Mouse (Mus musculus): ENCODE results near the gene Klhl20. TPM values are rescaled to one million over a fixed set of nuclear protein-coding genes. Genes with fewer than 3 reads are reported as not detected.
A peak's percentile ranks its signal among the peaks of the same experiment; 100 is the strongest.

Klhl20 gene
- polyA plus RNA-seq, 1 experiment from 2014 or later, result 14.4 TPM

DNA sequence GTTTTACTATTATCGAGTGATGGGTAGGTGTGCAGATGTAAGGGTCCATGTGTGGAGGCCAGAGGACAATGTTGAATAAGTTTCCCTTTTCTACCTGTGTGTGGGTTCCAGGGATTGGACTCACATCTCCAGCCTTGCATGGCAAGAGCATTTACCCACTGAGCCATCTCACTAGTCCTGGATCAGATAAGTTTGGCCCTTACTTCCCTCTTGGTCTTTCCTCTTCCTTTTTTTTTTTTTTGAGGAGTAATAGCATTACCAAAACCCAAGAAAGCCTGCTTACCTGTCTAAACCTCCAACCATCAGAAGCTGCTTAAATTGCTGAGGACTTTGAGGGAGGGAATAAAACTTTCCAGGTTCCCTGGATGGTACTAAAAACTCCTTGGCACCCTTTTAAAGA lies 74.1 kb downstream of the Klhl20 start:
- WGBS (ENCODE audit: insufficient replicate concordance), result 90% methylated on average over 1 of the region's 1 CpGs

DNA sequence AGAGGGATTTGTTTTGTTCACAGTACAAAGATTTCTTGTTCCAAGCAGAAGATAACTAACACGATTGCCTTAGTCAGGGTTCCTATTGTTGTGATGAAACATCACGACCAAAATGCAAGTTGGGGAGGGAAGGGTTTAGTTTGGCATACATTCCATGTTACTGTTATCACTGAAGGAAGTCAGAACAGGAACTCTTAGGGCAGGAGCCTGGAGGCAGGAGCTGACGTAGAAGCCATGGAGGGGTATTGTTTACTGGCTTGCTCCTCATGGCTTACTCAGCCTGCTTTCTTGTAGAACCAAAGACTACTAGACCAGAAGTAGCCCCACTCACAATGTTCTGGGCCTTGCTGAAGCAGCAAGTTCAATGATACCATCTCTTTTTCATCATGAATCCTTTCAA lies 84.3 kb downstream of the Klhl20 start:
- Histone ChIP-seq H3K27ac (ENCODE audit: low read depth, low read length) (peak overlapping the region; percentile 29; the same call in 1 of the 2 replicates), H3K4me2 (no peak overlapping the region), H3K27me3 (ENCODE audit: control insufficient read depth, insufficient read depth, low read length) (no peaks in the 10 kb centered on the region), H3K4me3 (ENCODE audit: low read depth, low read length) (no peak overlapping the region), H3K9me3 (replicated peaks; ENCODE audit: control insufficient read depth, low read length) (no peaks in the 10 kb centered on the region), H3K9ac (ENCODE audit: low read depth, low read length) (no peak overlapping the region), H3K4me1 (ENCODE audit: control insufficient read depth, insufficient read depth, low read length) (no peaks in the 10 kb centered on the region), H3K36me3 (ENCODE audit: control insufficient read depth, insufficient read depth, low read length) (0 out of 2 replicates have a peak, but pooled peaks cover 2% of the 10 kb centered on the region)
- WGBS (ENCODE audit: insufficient replicate concordance), result 68% methylated on average over 3 of the region's 3 CpGs
- no peak for ATAC-seq (replicated peaks; ENCODE audit: insufficient number of reproducible peaks, low FRiP score, low TSS enrichment)

More for the DNA sequence above, 74.1 kb downstream of the Klhl20 start:
- H3K27me3 ChIP-seq (ENCODE audit: control insufficient read depth, insufficient read depth, low read length), result no peaks in the 10 kb centered on the region
- no peak overlapping the region for H3K27ac ChIP-seq (ENCODE audit: low read depth, low read length)
- H3K4me2 ChIP-seq, result no peak overlapping the region
- H3K9me3 ChIP-seq (replicated peaks; ENCODE audit: control insufficient read depth, low read length), result no peaks in the 10 kb centered on the region
- H3K4me1 ChIP-seq (ENCODE audit: control insufficient read depth, insufficient read depth, low read length), result no peaks in the 10 kb centered on the region
- H3K9ac ChIP-seq (ENCODE audit: low read depth, low read length), result no peak overlapping the region
- H3K36me3 ChIP-seq (ENCODE audit: control insufficient read depth, insufficient read depth, low read length), result no peaks in the 10 kb centered on the region
- no peak for ATAC-seq (replicated peaks; ENCODE audit: insufficient number of reproducible peaks, low FRiP score, low TSS enrichment)
- H3K4me3 ChIP-seq (ENCODE audit: low read depth, low read length), result no peak overlapping the region

GRCm38 (mm10) chr1:161041261-161042020 lies 89.9 kb downstream of the Klhl20 start:
- H3K27ac ChIP-seq (ENCODE audit: low read depth, low read length), result no peak overlapping the region
- H3K4me1 ChIP-seq (ENCODE audit: control insufficient read depth, insufficient read depth, low read length), result peaks cover 10% of the 10 kb centered on the region; the same call in 1 of the 2 replicates
- 94% methylated on average over 7 of the region's 7 CpGs for WGBS (ENCODE audit: insufficient replicate concordance)
- no peak overlapping the region for H3K4me2 ChIP-seq
- peaks cover 22% of the 10 kb centered on the region for H3K36me3 ChIP-seq (ENCODE audit: control insufficient read depth, insufficient read depth, low read length)
- no peak overlapping the region for H3K9ac ChIP-seq (ENCODE audit: low read depth, low read length)
- H3K9me3 ChIP-seq (replicated peaks; ENCODE audit: control insufficient read depth, low read length), result no peaks in the 10 kb centered on the region
- H3K27me3 ChIP-seq (ENCODE audit: control insufficient read depth, insufficient read depth, low read length), result no peaks in the 10 kb centered on the region
- ATAC-seq (replicated peaks; ENCODE audit: insufficient number of reproducible peaks, low FRiP score, low TSS enrichment), result no peak
- H3K4me3 ChIP-seq (ENCODE audit: low read depth, low read length), result no peak overlapping the region

DNA sequence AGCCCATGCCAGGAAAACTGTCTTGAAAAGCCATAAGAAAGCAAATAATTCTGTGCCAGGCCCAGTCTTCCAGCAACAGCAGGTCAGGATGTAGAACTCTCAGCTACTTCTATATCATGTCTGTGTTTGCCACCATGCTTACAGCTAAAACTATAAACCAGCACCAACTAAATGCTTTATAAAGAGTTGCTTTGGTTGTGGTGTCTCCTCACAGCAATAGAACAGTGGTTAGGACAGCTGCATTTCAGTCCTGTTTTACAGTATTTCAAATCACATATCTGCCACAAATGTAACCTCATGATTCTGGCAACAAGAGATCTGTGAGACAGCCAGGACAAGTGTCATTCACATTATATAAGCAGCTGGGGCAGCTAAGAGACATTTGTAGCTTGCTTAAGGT lies 90.5 kb downstream of the Klhl20 start:
- Histone ChIP-seq H3K4me3 (ENCODE audit: low read depth, low read length) (no peak overlapping the region), H3K4me2 (no peak overlapping the region), H3K27me3 (ENCODE audit: control insufficient read depth, insufficient read depth, low read length) (no peaks in the 10 kb centered on the region), H3K9ac (ENCODE audit: low read depth, low read length) (no peak overlapping the region), H3K9me3 (replicated peaks; ENCODE audit: control insufficient read depth, low read length) (no peaks in the 10 kb centered on the region), H3K4me1 (ENCODE audit: control insufficient read depth, insufficient read depth, low read length) (peaks cover 10% of the 10 kb centered on the region; the same call in 1 of the 2 replicates), H3K36me3 (ENCODE audit: control insufficient read depth, insufficient read depth, low read length) (peaks cover 23% of the 10 kb centered on the region), H3K27ac (ENCODE audit: low read depth, low read length) (no peak overlapping the region)
- no peak for ATAC-seq (replicated peaks; ENCODE audit: insufficient number of reproducible peaks, low FRiP score, low TSS enrichment)

- Histone ChIP-seq H3K36me3 (ENCODE audit: control insufficient read depth, insufficient read depth, low read length) (peaks cover 22% of the 10 kb centered on the region), H3K4me3 (ENCODE audit: low read depth, low read length) (no peak overlapping the region), H3K27me3 (ENCODE audit: control insufficient read depth, insufficient read depth, low read length) (no peaks in the 10 kb centered on the region), H3K9ac (ENCODE audit: low read depth, low read length) (no peak overlapping the region), H3K4me2 (no peak overlapping the region), H3K9me3 (replicated peaks; ENCODE audit: control insufficient read depth, low read length) (no peaks in the 10 kb centered on the region), H3K27ac (ENCODE audit: low read depth, low read length) (peak overlapping the region; percentile 65; the same call in 1 of the 2 replicates), H3K4me1 (ENCODE audit: control insufficient read depth, insufficient read depth, low read length) (peaks cover 10% of the 10 kb centered on the region; the same call in 1 of the 2 replicates)
- ATAC-seq (replicated peaks; ENCODE audit: insufficient number of reproducible peaks, low FRiP score, low TSS enrichment), result no peak
- WGBS (ENCODE audit: insufficient replicate concordance), result 73% methylated on average over 1 of the region's 1 CpGs
These were observed 90.9 kb downstream of the Klhl20 start for GRCm38 (mm10) chr1:161040426-161040770.

- no peaks in the 10 kb centered on the region for H3K27me3 ChIP-seq (ENCODE audit: control insufficient read depth, insufficient read depth, low read length)
- H3K4me1 ChIP-seq (ENCODE audit: control insufficient read depth, insufficient read depth, low read length), result peaks cover 10% of the 10 kb centered on the region; the same call in 1 of the 2 replicates
- no peak overlapping the region for H3K4me3 ChIP-seq (ENCODE audit: low read depth, low read length)
- 9% methylated on average over 3 of the region's 3 CpGs for WGBS (ENCODE audit: insufficient replicate concordance)
- H3K4me2 ChIP-seq, result no peak overlapping the region
- ATAC-seq (replicated peaks; ENCODE audit: insufficient number of reproducible peaks, low FRiP score, low TSS enrichment), result peak; percentile 39
- H3K9me3 ChIP-seq (replicated peaks; ENCODE audit: control insufficient read depth, low read length), result no peaks in the 10 kb centered on the region
- peak overlapping the region; percentile 65 for H3K27ac ChIP-seq (ENCODE audit: low read depth, low read length)
- no peak overlapping the region; the same call in 1 of the 2 replicates for H3K9ac ChIP-seq (ENCODE audit: low read depth, low read length)
- peaks cover 21% of the 10 kb centered on the region for H3K36me3 ChIP-seq (ENCODE audit: control insufficient read depth, insufficient read depth, low read length)
These were observed 91.4 kb downstream of the Klhl20 start for GRCm38 (mm10) chr1:161039741-161040425.

GRCm38 (mm10) chr1:161038968-161039721 lies 92.2 kb downstream of the Klhl20 start:
- Histone ChIP-seq H3K27ac (ENCODE audit: low read depth, low read length) (peak overlapping the region; percentile 35; the same call in 1 of the 2 replicates), H3K4me2 (no peak overlapping the region), H3K9ac (ENCODE audit: low read depth, low read length) (0 out of 2 replicates have a peak overlapping the region, but pooled peaks have one; percentile 43), H3K27me3 (ENCODE audit: control insufficient read depth, insufficient read depth, low read length) (no peaks in the 10 kb centered on the region), H3K4me1 (ENCODE audit: control insufficient read depth, insufficient read depth, low read length) (peaks cover 10% of the 10 kb centered on the region; the same call in 1 of the 2 replicates), H3K36me3 (ENCODE audit: control insufficient read depth, insufficient read depth, low read length) (peaks cover 21% of the 10 kb centered on the region), H3K9me3 (replicated peaks; ENCODE audit: control insufficient read depth, low read length) (no peaks in the 10 kb centered on the region), H3K4me3 (ENCODE audit: low read depth, low read length) (no peak overlapping the region)
- WGBS (ENCODE audit: insufficient replicate concordance), result 11% methylated on average over 3 of the region's 3 CpGs
- no peak for ATAC-seq (replicated peaks; ENCODE audit: insufficient number of reproducible peaks, low FRiP score, low TSS enrichment)
